Mouse (Mus musculus) liver, embryonic 14.5 days (tissue): ENCODE measurements around the gene Rdh9. TPM values are rescaled to one million over a fixed set of nuclear protein-coding genes. Genes with fewer than 3 reads are reported as not detected.

Experiments used
- ATAC-seq: fragments of 200-750 bp; cut with Nextera tagmentation; 2 replicates; pipeline ENCODE4 v1.8.0; 2017; ENCODE audit warnings: moderate number of reproducible peaks, mild to moderate bottlenecking, moderate library complexity; ENCODE audit not compliant: insufficient read depth
- DNase-seq, 3 experiments: peaks; one replicate each; pipeline ENCODE4 v3.0.0-alpha.2; 2012 to 2013; ENCODE audit warnings: low read depth in 3 of 3, low spot score in 3 of 3
- H3K27ac ChIP-seq: fragments of 300-500 bp; sonication (generic); 2 replicates; pipeline ENCODE4 v1.5.1; 2014; ENCODE audit warnings: moderate library complexity, mild to moderate bottlenecking, control low read depth, inconsistent platforms
- H3K27me3 ChIP-seq: fragments of 300-500 bp; sonication (generic); 2 replicates; pipeline ENCODE4 v1.6.1; 2014; ENCODE audit warnings: mild to moderate bottlenecking, low read length, moderate library complexity; ENCODE audit not compliant: control insufficient read depth, insufficient read depth
- H3K36me3 ChIP-seq: fragments of 300-500 bp; sonication (generic); replicated peaks from 2 replicates; pipeline ENCODE4 v1.6.1; 2014; ENCODE audit warnings: low read depth; ENCODE audit not compliant: control insufficient read depth, insufficient read depth
- H3K4me1 ChIP-seq, 2 experiments: fragments of 200-500 bp in 1 of 2; fragments of 300-500 bp in 1 of 2; sonication (generic) in 1 of 2; replicated peaks; 2 replicates each; pipeline ENCODE4 v1.6.1; 2012 to 2014; ENCODE audit warnings: antibody characterized with exemption in 1 of 2, inconsistent platforms in 1 of 2, low read length in 1 of 2; ENCODE audit not compliant: control insufficient read depth in 2 of 2, insufficient read depth in 2 of 2
- H3K4me2 ChIP-seq: fragments of 300-500 bp; sonication (generic); 2 replicates; pipeline ENCODE4 v1.6.1; 2014; ENCODE audit warnings: low read depth, mild to moderate bottlenecking, control low read depth, moderate library complexity
- H3K4me3 ChIP-seq, 2 experiments: fragments of 200-500 bp in 1 of 2; fragments of 300-500 bp in 1 of 2; sonication (generic) in 1 of 2; 2 replicates each; pipeline ENCODE4 v1.5.1; 2012 to 2014; ENCODE audit warnings: low read depth in 2 of 2, low read length in 2 of 2, mild to moderate bottlenecking in 2 of 2, control low read depth in 1 of 2, inconsistent platforms in 1 of 2, moderate library complexity in 1 of 2; ENCODE audit not compliant: insufficient read depth in 1 of 2
- H3K9ac ChIP-seq: fragments of 300-500 bp; sonication (generic); replicated peaks from 2 replicates; pipeline ENCODE4 v1.6.1; 2014; ENCODE audit warnings: mild to moderate bottlenecking, control low read depth, moderate library complexity
- H3K9me3 ChIP-seq: fragments of 300-500 bp; sonication (generic); 2 replicates; pipeline ENCODE4 v1.6.1; 2016; ENCODE audit warnings: low read length, mixed read lengths; ENCODE audit not compliant: control insufficient read depth
- CTCF ChIP-seq: IDR thresholded peaks from 2 replicates; pipeline ENCODE4 v1.5.1; 2016; ENCODE audit warnings: antibody characterized with exemption, low read depth, control low read depth
- EP300 ChIP-seq: IDR thresholded peaks from 2 replicates; pipeline ENCODE4 v1.6.1; 2016; ENCODE audit warnings: antibody characterized with exemption, low read depth
- WGBS: fragments of 180-500 bp; shearing (Covaris S2); extraction: QIAGEN DNeasy Blood & Tissue Kit; methylation state at CpG from one replicate; pipeline ENCODE4 v1.1.7; 2014; ENCODE audit not compliant: insufficient replicate concordance; 5-methylcytosine and 5-hydroxymethylcytosine counted together
- polyA plus RNA-seq, 2 experiments: library from polyadenylated mRNA; depleted of rRNA in 1 of 2; stranded (reverse) in 1 of 2; unstranded in 1 of 2; fragments of >200 nt; fragmentation: Nextera tagmentation in 1 of 2; extraction: Ambion mirVana in 1 of 2; gene quantifications; 2 replicates each; pipeline versions ENCODE4 v1.2.1 to v1.2.3; 2012 to 2014

The Rdh9 gene
- polyA plus RNA-seq, 2 experiments, result 0.07 TPM; not detected in 1

- 21% methylated on average over 8 of the region's 8 CpGs for WGBS
- H3K36me3 ChIP-seq, result peaks cover 2% of the 10 kb centered on the region
- no peak for DNase-seq
- no peaks in the 10 kb centered on the region for H3K27me3 ChIP-seq
- H3K4me1 ChIP-seq, result peaks cover 0 to 17% of the 10 kb centered on the region in 2 experiments; a peak in 1 of 4 replicates
- no peak overlapping the region for H3K4me3 ChIP-seq
- peak overlapping the region; percentile 23 for H3K4me2 ChIP-seq
- TF ChIP-seq CTCF (no peak), EP300 (no peak)
- H3K27ac ChIP-seq, result no peak overlapping the region
- H3K9ac ChIP-seq, result no peak overlapping the region
- H3K9me3 ChIP-seq, result no peaks in the 10 kb centered on the region
- ATAC-seq, result peak; percentile 50
Observed at GRCm38 (mm10) chr10:127748847-127749612, 27.2 kb upstream of the Rdh9 start.

- DNase-seq (no peak), ATAC-seq (no peak)
- 52% methylated on average over 24 of the region's 24 CpGs for WGBS
- Histone ChIP-seq H3K4me2 (peak overlapping the region; percentile 23; the same call in 1 of the 2 replicates), H3K9ac (no peak overlapping the region), H3K9me3 (no peaks in the 10 kb centered on the region), H3K4me3 (peak overlapping the region; percentile 22 to 38; a peak in 3 of 4 replicates), H3K36me3 (no peaks in the 10 kb centered on the region; the same call in 1 of the 2 replicates), H3K27me3 (no peaks in the 10 kb centered on the region), H3K4me1 (peaks cover 5 to 26% of the 10 kb centered on the region in 2 experiments), H3K27ac (no peak overlapping the region)
- no peak for TF ChIP-seq CTCF
- TF ChIP-seq EP300, result no peak
Observed at GRCm38 (mm10) chr10:127750136-127750777, 25.9 kb upstream of the Rdh9 start.

GRCm38 (mm10) chr10:127751548-127751947 is 24.6 kb upstream of the Rdh9 start, which contains the start of gene Gpr182:
Gene Gpr182 (minus strand): TSS chr10:127751732.
- no peaks in the 10 kb centered on the region; the same call in 1 of the 2 replicates for H3K36me3 ChIP-seq
- H3K4me2 ChIP-seq, result peak within 1 kb of the TSS; percentile 29
- no peak for ATAC-seq
- no peaks in the 10 kb centered on the region for H3K27me3 ChIP-seq
- DNase-seq, result no peak
- peaks cover 10 to 30% of the 10 kb centered on the region in 2 experiments for H3K4me1 ChIP-seq
- peak within 1 kb of the TSS; percentile 18 to 38; a peak in 3 of 4 replicates for H3K4me3 ChIP-seq
- H3K9me3 ChIP-seq, result no peaks in the 10 kb centered on the region
- H3K9ac ChIP-seq, result no peak within 1 kb of the TSS
- TF ChIP-seq CTCF, result no peak
- no peak for TF ChIP-seq EP300
- 28% methylated on average over 8 of the region's 8 CpGs for WGBS
- H3K27ac ChIP-seq, result no peak within 1 kb of the TSS

GRCm38 (mm10) chr10:127754566-127755166 is 21.5 kb upstream of the Rdh9 start:
- H3K27me3 ChIP-seq, result no peaks in the 10 kb centered on the region
- H3K36me3 ChIP-seq, result no peaks in the 10 kb centered on the region
- H3K4me1 ChIP-seq, result peaks cover 10 to 27% of the 10 kb centered on the region in 2 experiments
- no peaks in the 10 kb centered on the region for H3K9me3 ChIP-seq
- no peak; the same call in 1 of the 2 replicates for ATAC-seq
- H3K9ac ChIP-seq, result no peak overlapping the region
- DNase-seq, result no peak
- no peak overlapping the region for H3K4me2 ChIP-seq
- WGBS, result 39% methylated on average over 6 of the region's 6 CpGs
- H3K27ac ChIP-seq, result no peak overlapping the region
- TF ChIP-seq CTCF (no peak), EP300 (no peak)
- H3K4me3 ChIP-seq, result no peak overlapping the region

- 31% methylated on average over 3 of the region's 3 CpGs for WGBS
- DNase-seq, result no peak
Observed at GRCm38 (mm10) chr10:127755246-127755645, 20.9 kb upstream of the Rdh9 start.

More at GRCm38 (mm10) chr10:127755246-127755645, 20.9 kb upstream of the Rdh9 start:
- no peak overlapping the region for H3K4me2 ChIP-seq
- H3K27me3 ChIP-seq, result no peaks in the 10 kb centered on the region
- no peak for ATAC-seq
- no peak overlapping the region for H3K27ac ChIP-seq
- H3K4me3 ChIP-seq, result no peak overlapping the region
- no peak overlapping the region for H3K9ac ChIP-seq
- H3K36me3 ChIP-seq, result no peaks in the 10 kb centered on the region
- TF ChIP-seq CTCF (no peak), EP300 (no peak)
- no peaks in the 10 kb centered on the region for H3K9me3 ChIP-seq
- peaks cover 10 to 25% of the 10 kb centered on the region in 2 experiments for H3K4me1 ChIP-seq
